Mouse (Mus musculus) cortical plate, adult 2 months (tissue): Measurements from ENCODE around the gene Lhx1.

Experiments
- CTCF ChIP-seq: fragments of 200-500 bp; IDR thresholded peaks from 2 replicates; pipeline ENCODE4 v1.5.1; 2011; ENCODE audit warnings: mild to moderate bottlenecking, control low read depth, low read length; ENCODE audit not compliant: insufficient read depth; ENCODE audit errors: extremely low read depth
- POLR2A ChIP-seq: fragments of 200-500 bp; IDR thresholded peaks from 2 replicates; pipeline ENCODE4 v1.6.1; 2011; ENCODE audit warnings: mild to moderate bottlenecking, low read length, control low read depth; ENCODE audit not compliant: insufficient read depth; ENCODE audit errors: extremely low read depth

GRCm38 (mm10) chr11:84518261-84518660, 7.1 kb downstream of the Lhx1 start:
- TF ChIP-seq CTCF (no peak), POLR2A (no peak)
